Mouse (Mus musculus): ENCODE measurements at regions not wholly inside any gene's neighbourhood (a gene's known extent, or its start where the extent isn't known, plus 50 kb on each side); places are given as distances from the start of the nearest gene placed in this dataset.

- H3K27ac ChIP-seq (ENCODE audit: insufficient read depth, low read depth), result no peak overlapping the region
- in situ Hi-C loops (cut with MboI; ENCODE audit: low pct_ligation_motif_present, low pct_unique_long_range_greater_than_20kb, low sequenced_read_pairs), result no loop called here
Observed at GRCm38 (mm10) chr6:17201916-17202636, 78.9 kb upstream of the Cav2 start.

GRCm38 (mm10) chr6:17203302-17203701 is 77.7 kb upstream of the Cav2 start:
- Histone ChIP-seq H3K4me2 (ENCODE audit: insufficient read depth, low read depth, poor library complexity, severe bottlenecking) (no peak overlapping the region), H3K27ac (ENCODE audit: insufficient read depth, low read depth) (no peak overlapping the region), H3K9ac (ENCODE audit: insufficient read depth, low read depth) (no peak overlapping the region), H3K36me3 (replicated peaks in 1 of 2; ENCODE audit: control insufficient read depth in 1 of 2, insufficient read depth in 1 of 2, low read length in 1 of 2) (no peaks in the 10 kb centered on the region), H3K79me2 (replicated peaks; ENCODE audit: control insufficient read depth, extremely low read depth, insufficient read depth, poor library complexity, severe bottlenecking) (no peaks in the 10 kb centered on the region), H3K4me1 (ENCODE audit: control insufficient read depth in 1 of 2, insufficient read depth in 2 of 2) (no peaks in the 10 kb centered on the region), H3K4me3 (replicated peaks in 1 of 3; ENCODE audit: low read depth in 2 of 3, low read length in 2 of 3, poor library complexity in 1 of 3) (no peak overlapping the region), H3K27me3 (replicated peaks) (no peaks in the 10 kb centered on the region), H3K9me3 (replicated peaks; ENCODE audit: low read length) (no peaks in the 10 kb centered on the region)
- TF ChIP-seq HCFC1 (IDR thresholded peaks at IDR 0.05; ENCODE audit: low read depth, low read length) (no peak), JUN (IDR thresholded peaks at IDR 0.05; ENCODE audit: insufficient read depth, low read depth, low read length) (no peak), CHD2 (IDR thresholded peaks at IDR 0.05; ENCODE audit: low read length) (no peak), MAFK (IDR thresholded peaks at IDR 0.05; ENCODE audit: insufficient replicate concordance, low read length) (no peak), JUND (conservative IDR thresholded peaks at IDR 0.05; ENCODE audit: low read depth, low read length) (no peak), KAT2A (IDR thresholded peaks at IDR 0.05; ENCODE audit: insufficient replicate concordance, low read length) (no peak), TCF12 (IDR thresholded peaks at IDR 0.05; ENCODE audit: low read depth, low read length) (no peak), ZMIZ1 (IDR thresholded peaks at IDR 0.05; ENCODE audit: low read depth, low read length) (no peak), ZC3H11A (IDR thresholded peaks at IDR 0.05; ENCODE audit: low read depth, low read length) (no peak), IRF4 (IDR thresholded peaks at IDR 0.05; ENCODE audit: low read depth, low read length) (no peak), NELFE (IDR thresholded peaks at IDR 0.05; ENCODE audit: low read depth, low read length) (no peak), ZKSCAN1 (IDR thresholded peaks at IDR 0.05; ENCODE audit: borderline replicate concordance, low read depth, low read length) (no peak)
- dilution Hi-C loops (cut with MboI; ENCODE audit: extremely low pct_ligation_motif_present, extremely low pct_unique_long_range_greater_than_20kb, low sequenced_read_pairs), result no loop called here
- in situ Hi-C loops (cut with MboI; ENCODE audit: low pct_ligation_motif_present, low pct_unique_long_range_greater_than_20kb, low sequenced_read_pairs), result no loop called here
- no peak for DNase-seq (ENCODE audit: extremely low read depth)

More at GRCm38 (mm10) chr6:17201916-17202636, 78.9 kb upstream of the Cav2 start:
- dilution Hi-C loops (cut with MboI; ENCODE audit: extremely low pct_ligation_motif_present, extremely low pct_unique_long_range_greater_than_20kb, low sequenced_read_pairs), result no loop called here
- DNase-seq (ENCODE audit: extremely low read depth), result no peak
- H3K9ac ChIP-seq (ENCODE audit: insufficient read depth, low read depth), result no peak overlapping the region
- TF ChIP-seq TBP (conservative IDR thresholded peaks at IDR 0.05; ENCODE audit: low read depth, low read length) (no peak), USF2 (conservative IDR thresholded peaks at IDR 0.05; ENCODE audit: low read depth, low read length) (no peak)
- no peaks in the 10 kb centered on the region for H3K4me1 ChIP-seq (ENCODE audit: control insufficient read depth in 1 of 2, insufficient read depth in 2 of 2)
- no peaks in the 10 kb centered on the region for H3K79me2 ChIP-seq (replicated peaks; ENCODE audit: control insufficient read depth, extremely low read depth, insufficient read depth, poor library complexity, severe bottlenecking)
- no peaks in the 10 kb centered on the region for H3K9me3 ChIP-seq (replicated peaks; ENCODE audit: low read length)
- no peaks in the 10 kb centered on the region for H3K36me3 ChIP-seq (replicated peaks in 1 of 2; ENCODE audit: control insufficient read depth in 1 of 2, insufficient read depth in 1 of 2, low read length in 1 of 2)
- no peaks in the 10 kb centered on the region for H3K27me3 ChIP-seq (replicated peaks)
- no peak overlapping the region for H3K4me3 ChIP-seq (replicated peaks in 1 of 3; ENCODE audit: low read depth in 2 of 3, low read length in 2 of 3, poor library complexity in 1 of 3)
- no peak overlapping the region for H3K4me2 ChIP-seq (ENCODE audit: insufficient read depth, low read depth, poor library complexity, severe bottlenecking)

All from CH12.LX (cell line).